ENCODE assay signal across 19 mouse cellular contexts in genomic region chr8:122737886-122738285, GRCm38 (mm10). TPM values are rescaled to one million over a fixed set of nuclear protein-coding genes. Genes with fewer than 3 reads are reported as not detected.
DNase-seq lines count a peak whose midpoint lies in the region; ATAC-seq and TF ChIP-seq lines count a peak whose summit lies in the region.
"Had no signal": no experiment of that assay in that cellular context is flagged by ENCODE, and none has a peak within 500 bp of the region (broad histone marks: within the 10 kb centered on the region; RNA-seq: fewer than 3 reads in every experiment).

No protein-coding gene starts in this region.

- TF ChIP-seq CTCF in lung, postnatal 0 days (IDR thresholded peaks at IDR 0.05) = no peak

- H3K27ac ChIP-seq in forebrain, embryonic 16.5 days (ENCODE audit: low read length) = peak overlapping the region; percentile 78
- peak overlapping the region; percentile 40 for H3K27ac ChIP-seq in hindbrain, embryonic 16.5 days (ENCODE audit: low read depth, low read length)
- H3K27ac ChIP-seq in neural tube, embryonic 14.5 days (ENCODE audit: low read depth, low read length) = peak overlapping the region; percentile 90
- no peak overlapping the region for H3K27ac ChIP-seq in lung, postnatal 0 days (ENCODE audit: low read length)
- H3K27ac ChIP-seq: limb, embryonic 13.5 days; liver, embryonic 14.5 days; lung, embryonic 15.5 days; macrophage had no signal

- ATAC-seq in megakaryocyte, adult 5-6 weeks (ENCODE audit: poor library complexity, severe bottlenecking) = no peak
- peak; percentile 34 for ATAC-seq in forebrain, embryonic 16.5 days
- ATAC-seq in hindbrain, embryonic 16.5 days = peak; percentile 49
- ATAC-seq in neural tube, embryonic 14.5 days (ENCODE audit: low read depth) = peak; percentile 66; the same call in 1 of the 2 replicates
- ATAC-seq in lung, postnatal 0 days = no peak

- WGBS in forebrain, embryonic 16.5 days = 20% methylated on average over 6 of the region's 6 CpGs
- WGBS in hindbrain, embryonic 16.5 days = 43% methylated on average over 6 of the region's 6 CpGs
- WGBS in neural tube, embryonic 14.5 days = 45% methylated on average over 6 of the region's 6 CpGs
- WGBS in lung, postnatal 0 days = 84% methylated on average over 6 of the region's 6 CpGs

- H3K4me1 ChIP-seq in megakaryocyte, embryonic 14.5 days = peaks cover 80% of the 10 kb centered on the region
- H3K4me1 ChIP-seq in forebrain, embryonic 16.5 days (replicated peaks; ENCODE audit: control insufficient read depth, insufficient read depth, low read length) = peaks cover 86% of the 10 kb centered on the region
- peaks cover 53% of the 10 kb centered on the region for H3K4me1 ChIP-seq in hindbrain, embryonic 16.5 days (ENCODE audit: control insufficient read depth, insufficient read depth, low read depth, low read length)
- H3K4me1 ChIP-seq in neural tube, embryonic 14.5 days (ENCODE audit: control insufficient read depth, insufficient read depth, low read length) = peaks cover 74% of the 10 kb centered on the region
- H3K4me1 ChIP-seq in lung, postnatal 0 days (ENCODE audit: insufficient read depth, low read depth, low read length) = no peaks in the 10 kb centered on the region
- H3K4me1 ChIP-seq: lung, embryonic 15.5 days had no signal

- peak overlapping the region; percentile 20 for H3K4me3 ChIP-seq in megakaryocyte, embryonic 14.5 days (replicated peaks)
- no peak overlapping the region for H3K4me3 ChIP-seq in forebrain, embryonic 16.5 days (replicated peaks; ENCODE audit: low read length)
- no peak overlapping the region for H3K4me3 ChIP-seq in hindbrain, embryonic 16.5 days (ENCODE audit: low read length)
- H3K4me3 ChIP-seq in neural tube, embryonic 14.5 days (ENCODE audit: low read depth, low read length) = no peak overlapping the region
- H3K4me3 ChIP-seq in lung, postnatal 0 days (ENCODE audit: low read depth, low read length) = no peak overlapping the region
- H3K4me3 ChIP-seq: limb, embryonic 13.5 days; lung, embryonic 15.5 days had no signal

- no peak for TF ChIP-seq EP300 in lung, postnatal 0 days (IDR thresholded peaks at IDR 0.05)

- H3K9ac ChIP-seq in forebrain, embryonic 16.5 days (replicated peaks; ENCODE audit: low read depth, low read length) = peak overlapping the region; percentile 45
- H3K9ac ChIP-seq in hindbrain, embryonic 16.5 days (ENCODE audit: low read depth, low read length) = no peak overlapping the region
- H3K9ac ChIP-seq in neural tube, embryonic 14.5 days (replicated peaks; ENCODE audit: low read depth, low read length) = no peak overlapping the region
- no peak overlapping the region for H3K9ac ChIP-seq in lung, postnatal 0 days (replicated peaks; ENCODE audit: low read depth)
- H3K9ac ChIP-seq: limb, embryonic 13.5 days; liver, embryonic 14.5 days; lung, embryonic 15.5 days had no signal

- DNase-seq in layer of hippocampus, adult 11-12 months (ENCODE audit: low spot score) = no peak
- no peak for DNase-seq in lung, postnatal 0 days (ENCODE audit: low spot score)
- DNase-seq: adrenal gland, postnatal 36 days; B cell, adult 2 months; cerebellum, adult 2 months; heart, postnatal 10 days; kidney, adult 2 months; kidney, postnatal 14 days; right cerebral cortex, postnatal 25 days; thymus, adult 18-20 months had no signal

- no peaks in the 10 kb centered on the region for H3K36me3 ChIP-seq in megakaryocyte, embryonic 14.5 days (replicated peaks; ENCODE audit: low read length)
- no peaks in the 10 kb centered on the region for H3K36me3 ChIP-seq in forebrain, embryonic 16.5 days (ENCODE audit: control insufficient read depth, insufficient read depth)
- no peaks in the 10 kb centered on the region for H3K36me3 ChIP-seq in hindbrain, embryonic 16.5 days (ENCODE audit: control insufficient read depth, insufficient read depth, low read length)
- H3K36me3 ChIP-seq in neural tube, embryonic 14.5 days (ENCODE audit: control insufficient read depth, insufficient read depth, low read length) = no peaks in the 10 kb centered on the region
- H3K36me3 ChIP-seq in lung, postnatal 0 days (ENCODE audit: insufficient read depth, low read length) = no peaks in the 10 kb centered on the region
- H3K36me3 ChIP-seq: limb, embryonic 13.5 days; lung, embryonic 15.5 days had no signal

- H3K9me3 ChIP-seq in megakaryocyte, embryonic 14.5 days = no peaks in the 10 kb centered on the region
- H3K9me3 ChIP-seq in forebrain, embryonic 16.5 days (ENCODE audit: control insufficient read depth, low read length) = no peaks in the 10 kb centered on the region
- H3K9me3 ChIP-seq in hindbrain, embryonic 16.5 days (ENCODE audit: control insufficient read depth, low read length) = no peaks in the 10 kb centered on the region
- H3K9me3 ChIP-seq in neural tube, embryonic 14.5 days (ENCODE audit: control insufficient read depth, low read length) = no peaks in the 10 kb centered on the region
- H3K9me3 ChIP-seq in lung, postnatal 0 days (ENCODE audit: low read length) = no peaks in the 10 kb centered on the region
- H3K9me3 ChIP-seq: limb, embryonic 13.5 days; lung, embryonic 15.5 days had no signal

- no peak overlapping the region for H3K4me2 ChIP-seq in forebrain, embryonic 16.5 days (ENCODE audit: low read length)
- H3K4me2 ChIP-seq in hindbrain, embryonic 16.5 days (ENCODE audit: low read length) = no peak overlapping the region
- H3K4me2 ChIP-seq in neural tube, embryonic 14.5 days (ENCODE audit: low read depth, low read length) = no peak overlapping the region
- no peak overlapping the region for H3K4me2 ChIP-seq in lung, postnatal 0 days (replicated peaks; ENCODE audit: low read depth, low read length)
- H3K4me2 ChIP-seq: limb, embryonic 13.5 days; lung, embryonic 15.5 days had no signal

- peaks cover 76% of the 10 kb centered on the region for H3K27me3 ChIP-seq in megakaryocyte, embryonic 14.5 days (replicated peaks)
- no peaks in the 10 kb centered on the region for H3K27me3 ChIP-seq in forebrain, embryonic 16.5 days (replicated peaks; ENCODE audit: control insufficient read depth, insufficient read depth, low read length)
- no peaks in the 10 kb centered on the region for H3K27me3 ChIP-seq in hindbrain, embryonic 16.5 days (replicated peaks; ENCODE audit: control insufficient read depth, insufficient read depth, low read length)
- no peaks in the 10 kb centered on the region for H3K27me3 ChIP-seq in neural tube, embryonic 14.5 days (ENCODE audit: control insufficient read depth, insufficient read depth, low read length)
- peaks cover 3% of the 10 kb centered on the region; the same call in 1 of the 2 replicates for H3K27me3 ChIP-seq in lung, postnatal 0 days (replicated peaks; ENCODE audit: insufficient read depth, low read length)

RNA-seq across cellular contexts. Expression of gene Acsf3, which starts 37.4 kb away (rescaled TPM):
- 9.9 and 23.1 TPM in 2 replicates for polyA plus RNA-seq in megakaryocyte, embryonic 14.5 days (2012; ENCODE audit: insufficient read depth, low replicate concordance)
- 4.3 and 5.0 TPM in 2 replicates for total RNA-seq in megakaryocyte, adult 5-6 weeks (2015)
- 3.9 and 5.9 TPM in 2 replicates for total RNA-seq in megakaryocyte, adult 5-6 weeks (2017)
- 13.6 and 15.9 TPM in 2 replicates for polyA plus RNA-seq in forebrain, embryonic 16.5 days (2015; fragmentation: Nextera tagmentation; extraction: Ambion mirVana)
- 17.8 and 19.3 TPM in 2 replicates for polyA plus RNA-seq in hindbrain, embryonic 16.5 days (2015; fragmentation: Nextera tagmentation; extraction: Ambion mirVana)
- polyA plus RNA-seq in neural tube, embryonic 14.5 days (2014; fragmentation: Nextera tagmentation; extraction: Ambion mirVana) = 16.2 and 16.3 TPM in 2 replicates
- 10.9 TPM in 2 replicates for polyA plus RNA-seq in lung, postnatal 0 days (2015; fragmentation: Nextera tagmentation; extraction: Ambion mirVana)

RNA-seq across cellular contexts. Expression of gene Cbfa2t3, which starts 39.0 kb away (rescaled TPM):
- 54.9 and 189 TPM in 2 replicates for polyA plus RNA-seq in megakaryocyte, embryonic 14.5 days (2012; ENCODE audit: insufficient read depth, low replicate concordance)
- total RNA-seq in megakaryocyte, adult 5-6 weeks (2015) = 29.5 and 30.0 TPM in 2 replicates
- total RNA-seq in megakaryocyte, adult 5-6 weeks (2017) = 25.1 and 26.5 TPM in 2 replicates
- 11.6 and 13.8 TPM in 2 replicates for polyA plus RNA-seq in forebrain, embryonic 16.5 days (2015; fragmentation: Nextera tagmentation; extraction: Ambion mirVana)
- 12.6 and 18.3 TPM in 2 replicates for polyA plus RNA-seq in hindbrain, embryonic 16.5 days (2015; fragmentation: Nextera tagmentation; extraction: Ambion mirVana)
- polyA plus RNA-seq in neural tube, embryonic 14.5 days (2014; fragmentation: Nextera tagmentation; extraction: Ambion mirVana) = 23.5 and 23.9 TPM in 2 replicates
- 15.0 and 17.0 TPM in 2 replicates for polyA plus RNA-seq in lung, postnatal 0 days (2015; fragmentation: Nextera tagmentation; extraction: Ambion mirVana)

Comparison
In these comparisons a context has a peak if more than half of its experiments do, and no peak if none do; other contexts are left out.
1. ATAC-seq: peak in forebrain, embryonic 16.5 days (single experiment), hindbrain, embryonic 16.5 days (single experiment) and neural tube, embryonic 14.5 days (single experiment); none in megakaryocyte, adult 5-6 weeks (single experiment) and lung, postnatal 0 days (single experiment).